Mouse (Mus musculus) CH12.LX (cell line): ENCODE results near the gene Asb18. TPM values are rescaled to one million over a fixed set of nuclear protein-coding genes. Genes with fewer than 3 reads are reported as not detected.

Experiments used
- DNase-seq: peaks from one replicate; pipeline ENCODE4 v3.0.0-alpha.2; 2013; ENCODE audit errors: extremely low read depth
- H3K27ac ChIP-seq: 2 replicates; pipeline ENCODE4 v1.5.1; 2012; ENCODE audit warnings: low read depth, mild to moderate bottlenecking, control low read depth, moderate library complexity; ENCODE audit not compliant: insufficient read depth
- H3K27me3 ChIP-seq: replicated peaks from 2 replicates; pipeline ENCODE3; 2012; ENCODE audit warnings: inconsistent platforms
- H3K36me3 ChIP-seq, 2 experiments: replicated peaks in 1 of 2; 2 replicates each; pipeline versions ENCODE3 to v1.6.1; 2012; ENCODE audit warnings: inconsistent platforms in 1 of 2, low read length in 1 of 2, mild to moderate bottlenecking in 1 of 2, mixed read lengths in 1 of 2, moderate library complexity in 1 of 2; ENCODE audit not compliant: control insufficient read depth in 1 of 2, insufficient read depth in 1 of 2
- H3K4me1 ChIP-seq, 2 experiments: 2 replicates each; pipeline ENCODE4 v1.6.1; 2012; ENCODE audit warnings: inconsistent platforms in 1 of 2, moderate library complexity in 1 of 2; ENCODE audit not compliant: insufficient read depth in 2 of 2, control insufficient read depth in 1 of 2
- H3K4me2 ChIP-seq: 2 replicates; pipeline ENCODE4 v1.6.1; 2012; ENCODE audit warnings: low read depth, mild to moderate bottlenecking, control low read depth; ENCODE audit not compliant: poor library complexity, insufficient read depth, severe bottlenecking
- H3K4me3 ChIP-seq, 3 experiments: fragments of 150-350 bp in 1 of 3; sonication (generic) in 1 of 3; replicated peaks in 1 of 3; 2 replicates each; pipeline versions ENCODE3 to v1.5.1; 2011 to 2012; ENCODE audit warnings: low read depth in 2 of 3, low read length in 2 of 3, mild to moderate bottlenecking in 2 of 3, moderate library complexity in 2 of 3, control low read depth in 1 of 3, improper control_type of control experiment in 1 of 3, inconsistent platforms in 1 of 3, mixed read lengths in 1 of 3; ENCODE audit not compliant: poor library complexity in 1 of 3
- H3K79me2 ChIP-seq: replicated peaks from 2 replicates; pipeline ENCODE4 v1.6.1; 2012; ENCODE audit warnings: mild to moderate bottlenecking, moderate library complexity; ENCODE audit not compliant: control insufficient read depth, poor library complexity, insufficient read depth, severe bottlenecking; ENCODE audit errors: extremely low read depth
- H3K9ac ChIP-seq: 2 replicates; pipeline ENCODE4 v1.6.1; 2012; ENCODE audit warnings: low read depth, mild to moderate bottlenecking, control low read depth, moderate library complexity; ENCODE audit not compliant: insufficient read depth
- H3K9me3 ChIP-seq: replicated peaks from 2 replicates; pipeline ENCODE3; 2012; ENCODE audit warnings: low read length, inconsistent platforms, mixed read lengths
- CHD1 ChIP-seq: IDR thresholded peaks from 2 replicates; pipeline ENCODE4 v1.6.1; 2012; ENCODE audit warnings: low read depth, low read length, improper control_type of control experiment, inconsistent platforms
- CHD2 ChIP-seq: IDR thresholded peaks from 2 replicates; pipeline ENCODE4 v1.6.1; 2011; ENCODE audit warnings: low read length, improper control_type of control experiment
- ELF1 ChIP-seq: IDR thresholded peaks from 2 replicates; pipeline ENCODE4 v1.6.1; 2014; ENCODE audit warnings: low read depth, mild to moderate bottlenecking, inconsistent platforms, low read length, improper control_type of control experiment
- EP300 ChIP-seq: IDR thresholded peaks from 2 replicates; pipeline ENCODE4 v1.6.1; 2011; ENCODE audit warnings: low read length, improper control_type of control experiment
- ETS1 ChIP-seq: conservative IDR thresholded peaks from 2 replicates; pipeline ENCODE4 v1.6.1; 2012; ENCODE audit warnings: low read depth, mild to moderate bottlenecking, inconsistent platforms, low read length, improper control_type of control experiment, moderate library complexity
- GABPA ChIP-seq: IDR thresholded peaks from 2 replicates; pipeline ENCODE4 v1.6.1; 2012; ENCODE audit warnings: low read depth, low read length, improper control_type of control experiment, inconsistent platforms; ENCODE audit not compliant: insufficient replicate concordance
- JUN ChIP-seq: IDR thresholded peaks from 2 replicates; pipeline ENCODE4 v1.6.1; 2011; ENCODE audit warnings: low read depth, mild to moderate bottlenecking, low read length, improper control_type of control experiment, moderate library complexity; ENCODE audit not compliant: insufficient read depth
- JUND ChIP-seq: conservative IDR thresholded peaks from 2 replicates; pipeline ENCODE4 v1.6.1; 2011; ENCODE audit warnings: low read depth, low read length, improper control_type of control experiment
- KAT2A ChIP-seq: IDR thresholded peaks from 2 replicates; pipeline ENCODE4 v1.6.1; 2012; ENCODE audit warnings: low read length, improper control_type of control experiment, inconsistent platforms; ENCODE audit not compliant: insufficient replicate concordance
- MAZ ChIP-seq: IDR thresholded peaks from 2 replicates; pipeline ENCODE4 v1.6.1; 2012; ENCODE audit warnings: low read depth, mild to moderate bottlenecking, inconsistent platforms, low read length, improper control_type of control experiment, moderate library complexity
- MXI1 ChIP-seq: IDR thresholded peaks from 2 replicates; pipeline ENCODE4 v1.6.1; 2011; ENCODE audit warnings: mild to moderate bottlenecking, low read depth, low read length, improper control_type of control experiment
- MYC ChIP-seq: IDR thresholded peaks from 2 replicates; pipeline ENCODE4 v1.6.1; 2011; ENCODE audit warnings: low read depth, mild to moderate bottlenecking, improper control_type of control experiment, low read length
- PAX5 ChIP-seq: IDR thresholded peaks from 2 replicates; pipeline ENCODE4 v1.6.1; 2012; ENCODE audit warnings: low read length, inconsistent platforms, mixed read lengths
- POLR2AphosphoS2 ChIP-seq: IDR thresholded peaks from 2 replicates; pipeline ENCODE4 v1.6.1; 2011; ENCODE audit warnings: low read depth, low read length, improper control_type of control experiment
- RCOR1 ChIP-seq: conservative IDR thresholded peaks from 2 replicates; pipeline ENCODE4 v1.6.1; 2012; ENCODE audit warnings: low read depth, mild to moderate bottlenecking, inconsistent platforms, low read length, improper control_type of control experiment
- SIN3A ChIP-seq: IDR thresholded peaks from 2 replicates; pipeline ENCODE4 v1.6.1; 2012; ENCODE audit warnings: low read length, improper control_type of control experiment, inconsistent platforms
- SMC3 ChIP-seq: IDR thresholded peaks from 2 replicates; pipeline ENCODE4 v1.6.1; 2011; ENCODE audit warnings: low read depth, low read length, improper control_type of control experiment
- TCF12 ChIP-seq: IDR thresholded peaks from 2 replicates; pipeline ENCODE4 v1.6.1; 2014; ENCODE audit warnings: low read depth, mild to moderate bottlenecking, inconsistent platforms, low read length, improper control_type of control experiment
- USF1 ChIP-seq: IDR thresholded peaks from 2 replicates; pipeline ENCODE4 v1.6.1; 2014; ENCODE audit warnings: low read depth, mild to moderate bottlenecking, inconsistent platforms, low read length, improper control_type of control experiment
- USF2 ChIP-seq: conservative IDR thresholded peaks from 2 replicates; pipeline ENCODE4 v1.6.1; 2011; ENCODE audit warnings: low read depth, low read length, improper control_type of control experiment
- ZC3H11A ChIP-seq: IDR thresholded peaks from 2 replicates; pipeline ENCODE4 v1.6.1; 2012; ENCODE audit warnings: low read depth, mild to moderate bottlenecking, inconsistent platforms, low read length, improper control_type of control experiment
- ZNF384 ChIP-seq: IDR thresholded peaks from 2 replicates; pipeline ENCODE4 v1.6.1; 2012; ENCODE audit warnings: low read depth, low read length, improper control_type of control experiment, inconsistent platforms
- dilution Hi-C: fragments of 300-500 bp; cut with MboI; formaldehyde crosslinking; loops from 2 replicates; pipeline ENCODE4 v1.14.3; 2020; ENCODE audit warnings: low sequenced_read_pairs; ENCODE audit not compliant: extremely low pct_unique_long_range_greater_than_20kb, extremely low pct_ligation_motif_present
- in situ Hi-C: fragments of 300-500 bp; cut with MboI; formaldehyde crosslinking; loops from 3 replicates; pipeline ENCODE4 v1.14.3; 2019; ENCODE audit warnings: low sequenced_read_pairs, low pct_ligation_motif_present, low pct_unique_long_range_greater_than_20kb, mixed read lengths
- polyA plus RNA-seq: library from polyadenylated mRNA; unstranded; fragments of >175 nt; gene quantifications from 2 replicates; pipeline ENCODE4 v1.2.1, GENCODE M21; 2012; ENCODE audit warnings: low read depth; ENCODE audit not compliant: insufficient read length
- total RNA-seq, 2 experiments: library from RNA; depleted of rRNA; stranded (reverse); fragments of 300-350 nt in 1 of 2; fragments of >200 nt in 1 of 2; gene quantifications; 2 replicates each; pipeline ENCODE4 v1.2.3; 2012 to 2014

Gene Asb18
- total and polyA plus RNA-seq, 3 experiments: not detected

GRCm38 (mm10) chr1:89938884-89939595, 75.4 kb downstream of the Asb18 start:
- H3K9ac ChIP-seq: no peak overlapping the region
- peaks cover 71% of the 10 kb centered on the region for H3K9me3 ChIP-seq
- H3K27ac ChIP-seq: no peak overlapping the region
- TF ChIP-seq MXI1 (no peak), RCOR1 (no peak), CHD2 (no peak), JUN (no peak), ELF1 (no peak), TCF12 (no peak), SIN3A (no peak), KAT2A (no peak), MYC (no peak), GABPA (no peak)
- in situ Hi-C loops: no loop called here
- no peak overlapping the region for H3K4me3 ChIP-seq
- dilution Hi-C loops: no loop called here
- no peaks in the 10 kb centered on the region for H3K4me1 ChIP-seq
- H3K27me3 ChIP-seq: no peaks in the 10 kb centered on the region
- no peaks in the 10 kb centered on the region for H3K36me3 ChIP-seq
- DNase-seq: no peak
- no peaks in the 10 kb centered on the region for H3K79me2 ChIP-seq
- H3K4me2 ChIP-seq: no peak overlapping the region

- H3K36me3 ChIP-seq: no peaks in the 10 kb centered on the region
- no peak overlapping the region for H3K4me2 ChIP-seq
- no peaks in the 10 kb centered on the region for H3K79me2 ChIP-seq
- no peak overlapping the region for H3K27ac ChIP-seq
- no peak for DNase-seq
- no peaks in the 10 kb centered on the region for H3K27me3 ChIP-seq
- peaks cover 73% of the 10 kb centered on the region for H3K9me3 ChIP-seq
- H3K9ac ChIP-seq: no peak overlapping the region
- dilution Hi-C loops (no loop called here), in situ Hi-C loops (no loop called here)
- no peak overlapping the region for H3K4me3 ChIP-seq
- no peaks in the 10 kb centered on the region for H3K4me1 ChIP-seq
- TF ChIP-seq POLR2AphosphoS2 (no peak), SMC3 (no peak), ZC3H11A (no peak), JUND (no peak), JUN (no peak), EP300 (no peak), MYC (no peak), ZNF384 (no peak), TCF12 (no peak), KAT2A (no peak), ETS1 (no peak), MAZ (no peak), USF2 (no peak), PAX5 (no peak), CHD1 (no peak), USF1 (no peak)
Observed at GRCm38 (mm10) chr1:89935493-89936348, 78.7 kb downstream of the Asb18 start.
